Mouse (Mus musculus): ENCODE results near the gene Ypel5.

DNA sequence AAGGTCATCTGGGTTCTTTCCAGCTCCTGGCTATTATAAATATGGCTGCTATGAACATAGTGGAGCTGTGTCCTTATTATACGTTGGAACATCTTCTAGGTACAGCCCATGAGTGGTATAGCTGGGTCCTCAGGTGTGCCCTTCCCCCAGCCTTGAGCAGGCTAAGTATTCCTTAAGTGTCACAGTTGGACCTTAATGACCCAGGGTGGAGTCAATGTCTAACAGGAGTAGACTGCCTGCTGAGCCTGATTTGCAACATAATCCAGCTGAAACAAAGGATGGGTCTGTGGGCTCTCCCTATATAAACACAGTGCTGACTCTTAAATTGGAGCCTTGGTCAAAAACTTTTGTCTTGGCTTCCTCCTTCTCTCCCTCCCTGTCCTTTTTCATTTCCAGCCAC lies 45.6 kb downstream of the Ypel5 start:
- peak; percentile 78 for TF ChIP-seq CHD2 (IDR thresholded peaks at IDR 0.05; ENCODE audit: low read depth, low read length)
- TF ChIP-seq HCFC1 (IDR thresholded peaks at IDR 0.05; ENCODE audit: borderline replicate concordance, insufficient read depth, low read length), result no peak
- no peak for TF ChIP-seq ZC3H11A (IDR thresholded peaks at IDR 0.05; ENCODE audit: borderline replicate concordance, low read depth, low read length)
- TF ChIP-seq MAFK (IDR thresholded peaks at IDR 0.05; ENCODE audit: insufficient read depth, low read depth, low read length), result 0 out of 2 replicates have a peak, but pooled peaks have one; percentile 19
- TF ChIP-seq ZNF384 (IDR thresholded peaks at IDR 0.05; ENCODE audit: low read depth, low read length), result no peak

Data from ES-E14 (cell line).